Mouse (Mus musculus) right cerebral cortex, postnatal 10 days (tissue): ENCODE measurements at regions not wholly inside any gene's neighbourhood (a gene's known extent, or its start where the extent isn't known, plus 50 kb on each side); places are given as distances from the start of the nearest gene placed in this dataset.

Experiments used
- DNase-seq, 2 experiments: peaks; one replicate each; pipeline ENCODE4 v3.0.0; 2021; ENCODE audit warnings: low spot score in 2 of 2

DNA sequence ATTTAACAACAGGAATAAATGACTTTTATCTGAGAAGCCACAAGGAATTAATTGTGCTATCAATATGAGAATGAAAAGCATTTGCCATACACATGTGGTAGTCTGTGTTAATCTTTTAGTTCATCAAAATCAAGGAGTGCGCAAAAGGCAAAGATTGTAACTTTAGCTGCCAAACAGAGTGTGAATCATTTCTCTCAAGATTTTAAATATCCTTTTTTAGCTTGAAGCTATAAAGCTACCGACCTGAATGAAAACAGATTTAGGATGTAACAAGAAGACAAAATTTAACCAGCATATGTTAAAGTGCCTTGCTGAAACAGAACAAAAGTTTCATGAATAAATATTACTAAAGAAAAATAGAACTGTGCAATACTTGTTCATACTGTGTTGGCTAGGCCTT lies 133.3 kb upstream of the Cdh10 start:
- DNase-seq, result no peak

DNA sequence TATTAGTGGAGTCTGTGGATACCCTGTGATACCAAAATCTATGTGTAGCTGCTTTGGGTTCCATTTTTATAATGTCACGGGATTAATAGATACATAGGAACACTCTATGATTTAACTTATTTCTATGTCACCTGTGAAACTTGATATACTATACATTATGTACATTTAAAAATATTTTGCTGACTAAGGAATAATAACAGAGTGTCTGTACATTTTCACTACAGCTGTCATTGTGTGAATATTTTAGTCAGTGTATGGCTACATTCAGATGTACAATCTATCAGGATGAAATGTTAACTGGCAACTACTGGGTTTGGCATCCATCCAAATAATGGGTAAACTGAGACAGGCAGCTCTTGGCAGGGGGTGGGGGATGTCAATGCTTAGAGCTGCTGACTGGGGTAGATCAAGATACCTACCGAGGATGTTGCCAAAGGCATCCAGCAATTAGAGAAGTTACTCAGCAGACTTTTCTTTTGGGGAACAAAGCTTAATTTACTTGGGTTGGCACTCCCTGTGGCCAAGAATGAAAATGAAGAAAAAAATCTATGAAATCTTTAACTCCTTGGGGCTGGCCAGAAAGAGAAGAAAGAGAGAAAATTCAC lies 122.0 kb upstream of the Cdh10 start:
- no peak for DNase-seq

DNA sequence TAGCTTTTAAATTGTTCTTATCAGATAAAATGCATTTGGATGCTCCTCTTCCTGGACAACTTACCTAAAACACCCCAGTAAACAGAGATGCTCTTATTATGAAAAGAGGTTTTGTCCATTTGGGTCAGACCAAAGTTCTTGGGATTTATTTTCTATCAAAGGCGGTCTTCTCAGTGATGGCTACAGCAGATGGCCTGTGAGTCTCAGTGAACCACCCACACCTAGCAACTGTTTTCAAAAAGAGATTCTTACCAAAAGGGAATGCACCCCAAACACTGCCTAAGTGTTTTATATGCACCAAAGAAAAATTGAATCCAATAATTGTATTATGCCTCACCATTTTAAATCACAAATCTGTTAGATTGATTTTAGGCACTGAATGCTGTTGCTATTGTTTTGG lies 74.5 kb upstream of the Cdh10 start:
- DNase-seq, result no peak

DNA sequence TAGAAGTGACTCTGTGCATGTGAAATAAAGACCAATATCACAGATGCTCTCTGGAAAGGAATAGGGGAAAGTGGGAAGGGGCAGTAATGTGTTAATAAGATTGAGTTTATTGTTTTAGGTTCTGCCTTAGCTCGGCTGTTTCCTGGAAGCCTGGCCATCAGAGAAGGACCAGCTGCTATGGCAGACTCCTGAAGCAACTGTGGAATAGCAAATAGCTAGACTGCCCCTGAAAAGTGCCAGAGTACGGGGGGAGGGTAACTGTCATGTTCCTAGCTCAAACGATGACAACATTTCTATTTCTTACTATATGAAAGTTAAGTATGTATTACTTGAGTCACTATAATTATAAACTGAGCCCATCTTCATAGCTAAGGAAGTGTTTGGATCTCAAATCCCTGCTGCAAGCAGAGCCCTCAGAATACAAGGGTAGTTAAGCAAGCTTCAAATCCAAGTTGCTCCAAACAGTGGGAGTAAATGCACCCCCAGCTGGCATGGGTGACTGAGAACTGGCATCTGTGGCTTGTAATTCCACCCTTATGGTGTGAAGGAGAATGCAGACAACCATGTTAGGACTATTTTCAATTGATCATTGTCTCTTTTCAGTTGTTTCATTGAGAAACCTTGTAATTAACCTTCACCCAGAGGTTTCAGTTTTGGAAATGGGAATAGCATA lies 70.0 kb upstream of the Cdh10 start:
- DNase-seq, result peak; percentile 42 to 64
